ENCODE assay signal across 8 mouse cellular contexts in the genomic region with DNA sequence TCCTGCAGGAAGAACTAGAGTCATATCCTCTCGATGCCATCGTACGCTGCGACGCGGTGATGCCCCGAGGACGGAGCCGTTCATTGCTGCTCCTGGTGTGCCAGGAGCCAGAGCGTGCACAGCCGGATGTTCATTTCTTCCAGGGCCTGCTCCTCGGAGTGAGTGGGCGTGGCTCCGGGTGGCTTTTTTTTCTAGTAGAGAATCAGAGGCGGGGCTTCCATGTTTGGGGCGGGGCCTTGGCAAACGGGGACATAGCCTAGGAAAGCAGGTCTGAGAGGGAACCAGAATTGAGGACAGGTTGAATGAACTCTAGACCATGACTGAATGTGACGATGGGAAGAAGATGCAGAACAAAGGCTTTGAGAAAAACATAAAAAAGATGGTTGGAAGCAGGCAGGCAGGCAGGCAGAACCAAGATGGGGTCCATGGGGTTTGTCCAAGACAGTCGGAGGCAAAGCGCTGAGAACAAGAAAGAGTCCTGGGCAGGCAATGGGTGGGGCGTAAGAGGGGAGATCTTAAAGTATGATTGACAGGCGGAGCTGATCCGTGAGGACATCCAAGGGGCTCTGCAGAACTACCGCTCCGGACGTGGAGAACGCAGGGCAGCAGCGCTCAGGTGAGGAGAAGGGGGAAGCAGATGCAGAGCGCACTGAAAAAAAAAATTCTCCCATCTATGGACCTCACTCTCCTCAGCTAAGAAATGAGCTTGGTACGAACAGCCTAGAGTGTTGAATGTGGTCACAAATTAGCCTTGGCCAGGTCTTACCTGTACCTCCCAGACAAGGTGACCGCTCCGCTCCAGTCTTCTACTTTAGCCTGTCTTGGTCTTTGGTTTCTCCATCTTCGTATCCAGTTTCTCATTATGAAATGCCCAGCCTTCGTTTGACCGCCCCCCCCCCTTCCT. TPM values are rescaled to one million over a fixed set of nuclear protein-coding genes. Genes with fewer than 3 reads are reported as not detected.
A peak's percentile ranks its signal among the peaks of the same experiment; 100 is the strongest.
DNase-seq lines count a peak whose midpoint lies in the region; ATAC-seq lines count a peak whose summit lies in the region.

No protein-coding gene starts in this region.

- no peak overlapping the region; the same call in 1 of the 2 replicates for H3K27ac ChIP-seq in embryonic facial prominence, embryonic 15.5 days (replicated peaks)
- H3K27ac ChIP-seq in heart, embryonic 15.5 days = no peak overlapping the region
- no peak overlapping the region for H3K27ac ChIP-seq in kidney, embryonic 16.5 days (ENCODE audit: low read length)
- no peak overlapping the region for H3K27ac ChIP-seq in liver, embryonic 15.5 days (replicated peaks)
- no peak overlapping the region for H3K27ac ChIP-seq in neural tube, embryonic 11.5 days (ENCODE audit: low read depth, low read length)

- peak; percentile 42 for DNase-seq in CD4-positive helper T cell, adult 2 months (ENCODE audit: low read depth, low spot score)
- peak; percentile 71 for DNase-seq in adrenal gland, postnatal 10 days
- DNase-seq in neural tube, embryonic 11.5 days (ENCODE audit: low spot score) = peak; percentile 76
- DNase-seq in urinary bladder, postnatal 4 days (ENCODE audit: low spot score in 2 of 2) = peak; percentile 64 to 80

- peak overlapping the region; percentile 41 for H3K4me3 ChIP-seq in embryonic facial prominence, embryonic 15.5 days (replicated peaks)
- H3K4me3 ChIP-seq in heart, embryonic 15.5 days = peak overlapping the region; percentile 48
- peak overlapping the region; percentile 39 for H3K4me3 ChIP-seq in kidney, embryonic 16.5 days (ENCODE audit: low read length)
- H3K4me3 ChIP-seq in liver, embryonic 15.5 days (replicated peaks) = peak overlapping the region; percentile 18; the same call in 1 of the 2 replicates
- H3K4me3 ChIP-seq in neural tube, embryonic 11.5 days (ENCODE audit: low read depth, low read length) = peak overlapping the region; percentile 33

- peaks cover 37% of the 10 kb centered on the region for H3K27me3 ChIP-seq in embryonic facial prominence, embryonic 15.5 days
- H3K27me3 ChIP-seq in heart, embryonic 15.5 days = peaks cover 38% of the 10 kb centered on the region
- peaks cover 36% of the 10 kb centered on the region for H3K27me3 ChIP-seq in kidney, embryonic 16.5 days (ENCODE audit: insufficient read depth, low read length)
- H3K27me3 ChIP-seq in liver, embryonic 15.5 days = peaks cover 77% of the 10 kb centered on the region
- H3K27me3 ChIP-seq in neural tube, embryonic 11.5 days (ENCODE audit: control insufficient read depth, insufficient read depth, low read length) = peaks cover 44% of the 10 kb centered on the region

- H3K9me3 ChIP-seq in embryonic facial prominence, embryonic 15.5 days (replicated peaks) = no peaks in the 10 kb centered on the region
- H3K9me3 ChIP-seq in heart, embryonic 15.5 days (replicated peaks) = no peaks in the 10 kb centered on the region
- no peaks in the 10 kb centered on the region for H3K9me3 ChIP-seq in kidney, embryonic 16.5 days (ENCODE audit: low read length)
- no peaks in the 10 kb centered on the region for H3K9me3 ChIP-seq in liver, embryonic 15.5 days (replicated peaks)
- H3K9me3 ChIP-seq in neural tube, embryonic 11.5 days (ENCODE audit: control insufficient read depth, low read length) = no peaks in the 10 kb centered on the region

- peaks cover 11% of the 10 kb centered on the region for H3K4me1 ChIP-seq in embryonic facial prominence, embryonic 15.5 days
- peaks cover 16% of the 10 kb centered on the region for H3K4me1 ChIP-seq in heart, embryonic 15.5 days (replicated peaks)
- 0 out of 2 replicates have a peak, but pooled peaks cover 4% of the 10 kb centered on the region for H3K4me1 ChIP-seq in kidney, embryonic 16.5 days (ENCODE audit: insufficient read depth, low read length)
- peaks cover 11% of the 10 kb centered on the region for H3K4me1 ChIP-seq in liver, embryonic 15.5 days (replicated peaks)
- no peaks in the 10 kb centered on the region; the same call in 1 of the 2 replicates for H3K4me1 ChIP-seq in neural tube, embryonic 11.5 days (ENCODE audit: control insufficient read depth, insufficient read depth, low read length)

- 2% methylated on average over 35 of the region's 35 CpGs for WGBS in embryonic facial prominence, embryonic 15.5 days
- 4% methylated on average over 35 of the region's 35 CpGs for WGBS in heart, embryonic 15.5 days
- 3% methylated on average over 35 of the region's 35 CpGs for WGBS in kidney, embryonic 16.5 days
- 8% methylated on average over 35 of the region's 35 CpGs for WGBS in liver, embryonic 15.5 days (ENCODE audit: insufficient replicate concordance)
- 3% methylated on average over 35 of the region's 35 CpGs for WGBS in neural tube, embryonic 11.5 days

- no peak overlapping the region for H3K9ac ChIP-seq in embryonic facial prominence, embryonic 15.5 days
- peak overlapping the region; percentile 40; the same call in 1 of the 2 replicates for H3K9ac ChIP-seq in heart, embryonic 15.5 days
- peak overlapping the region; percentile 62 for H3K9ac ChIP-seq in kidney, embryonic 16.5 days (replicated peaks; ENCODE audit: low read length)
- no peak overlapping the region for H3K9ac ChIP-seq in liver, embryonic 15.5 days
- peak overlapping the region; percentile 33; the same call in 1 of the 2 replicates for H3K9ac ChIP-seq in neural tube, embryonic 11.5 days (ENCODE audit: low read length)

- peak overlapping the region; percentile 83 for H3K4me2 ChIP-seq in embryonic facial prominence, embryonic 15.5 days (replicated peaks)
- peak overlapping the region; percentile 69 for H3K4me2 ChIP-seq in heart, embryonic 15.5 days
- peak overlapping the region; percentile 69 for H3K4me2 ChIP-seq in kidney, embryonic 16.5 days (replicated peaks; ENCODE audit: low read depth, low read length)
- peak overlapping the region; percentile 53 for H3K4me2 ChIP-seq in liver, embryonic 15.5 days
- H3K4me2 ChIP-seq in neural tube, embryonic 11.5 days (ENCODE audit: low read depth) = peak overlapping the region; percentile 54

- H3K36me3 ChIP-seq in embryonic facial prominence, embryonic 15.5 days = no peaks in the 10 kb centered on the region
- H3K36me3 ChIP-seq in heart, embryonic 15.5 days = no peaks in the 10 kb centered on the region
- no peaks in the 10 kb centered on the region; the same call in 1 of the 2 replicates for H3K36me3 ChIP-seq in kidney, embryonic 16.5 days (ENCODE audit: insufficient read depth, low read length)
- H3K36me3 ChIP-seq in liver, embryonic 15.5 days (replicated peaks) = no peaks in the 10 kb centered on the region
- no peaks in the 10 kb centered on the region for H3K36me3 ChIP-seq in neural tube, embryonic 11.5 days (ENCODE audit: control insufficient read depth, insufficient read depth, low read length)

- no peak for ATAC-seq in embryonic facial prominence, embryonic 15.5 days (ENCODE audit: insufficient number of reproducible peaks, low FRiP score, low TSS enrichment, low read depth)
- ATAC-seq in heart, embryonic 15.5 days (replicated peaks; ENCODE audit: insufficient number of reproducible peaks, insufficient read depth, low FRiP score, low read depth) = peak; percentile 29; the same call in 1 of the 2 replicates
- peak; percentile 44 for ATAC-seq in kidney, embryonic 16.5 days (ENCODE audit: low FRiP score, low TSS enrichment)
- no peak for ATAC-seq in liver, embryonic 15.5 days (ENCODE audit: insufficient read depth)
- ATAC-seq in neural tube, embryonic 11.5 days (ENCODE audit: insufficient read depth, low FRiP score, low TSS enrichment) = peak; percentile 63

RNA-seq across cellular contexts. Expression of gene Eps8l1, which starts 10.1 kb away (rescaled TPM):
- 1 to 10 TPM; 2.1 to 7.1 TPM for total RNA-seq in adrenal gland, postnatal 10 days (2021)
- polyA plus RNA-seq in embryonic facial prominence, embryonic 15.5 days (2015; fragmentation: Nextera tagmentation; extraction: Ambion mirVana) = 13.6 and 17.6 TPM in 2 replicates
- 4.8 TPM in 2 replicates for polyA plus RNA-seq in heart, embryonic 15.5 days (2015; fragmentation: Nextera tagmentation; extraction: Ambion mirVana)
- polyA plus RNA-seq in kidney, embryonic 16.5 days (2015; fragmentation: Nextera tagmentation; extraction: Ambion mirVana) = 8.8 and 10.1 TPM in 2 replicates
- polyA plus RNA-seq in liver, embryonic 15.5 days (2015; fragmentation: Nextera tagmentation; extraction: Ambion mirVana) = 1.4 and 1.8 TPM in 2 replicates
- 4.6 and 4.7 TPM in 2 replicates for polyA plus RNA-seq in neural tube, embryonic 11.5 days (2014; fragmentation: Nextera tagmentation; extraction: Ambion mirVana)

RNA-seq across cellular contexts. Expression of gene Rdh13, which starts 25.1 kb away (rescaled TPM):
- 10 to 100 TPM; 30.9 to 38.2 TPM for total RNA-seq in adrenal gland, postnatal 10 days (2021)
- polyA plus RNA-seq in embryonic facial prominence, embryonic 15.5 days (2015; fragmentation: Nextera tagmentation; extraction: Ambion mirVana) = 24.4 and 25.3 TPM in 2 replicates
- 26.1 and 27.9 TPM in 2 replicates for polyA plus RNA-seq in heart, embryonic 15.5 days (2015; fragmentation: Nextera tagmentation; extraction: Ambion mirVana)
- 34.4 and 34.5 TPM in 2 replicates for polyA plus RNA-seq in kidney, embryonic 16.5 days (2015; fragmentation: Nextera tagmentation; extraction: Ambion mirVana)
- 4.5 and 4.6 TPM in 2 replicates for polyA plus RNA-seq in liver, embryonic 15.5 days (2015; fragmentation: Nextera tagmentation; extraction: Ambion mirVana)
- polyA plus RNA-seq in neural tube, embryonic 11.5 days (2014; fragmentation: Nextera tagmentation; extraction: Ambion mirVana) = 32.2 and 32.6 TPM in 2 replicates

RNA-seq across cellular contexts. Expression of gene Ppp1r12c, which starts 31.0 kb away (rescaled TPM):
- total RNA-seq in adrenal gland, postnatal 10 days (2021) = 10 to 100 TPM; 74.0 to 84.4 TPM
- 52.5 and 57.2 TPM in 2 replicates for polyA plus RNA-seq in embryonic facial prominence, embryonic 15.5 days (2015; fragmentation: Nextera tagmentation; extraction: Ambion mirVana)
- 32.5 and 43.7 TPM in 2 replicates for polyA plus RNA-seq in heart, embryonic 15.5 days (2015; fragmentation: Nextera tagmentation; extraction: Ambion mirVana)
- 22.1 and 31.6 TPM in 2 replicates for polyA plus RNA-seq in kidney, embryonic 16.5 days (2015; fragmentation: Nextera tagmentation; extraction: Ambion mirVana)
- polyA plus RNA-seq in liver, embryonic 15.5 days (2015; fragmentation: Nextera tagmentation; extraction: Ambion mirVana) = 17.4 and 20.9 TPM in 2 replicates
- polyA plus RNA-seq in neural tube, embryonic 11.5 days (2014; fragmentation: Nextera tagmentation; extraction: Ambion mirVana) = 41.1 and 43.3 TPM in 2 replicates

RNA-seq across cellular contexts. Expression of gene Tnnt1, which starts 45.7 kb away (rescaled TPM):
- total RNA-seq in adrenal gland, postnatal 10 days (2021) = 10 to 100 TPM; 17.3 to 93.6 TPM
- 290 and 382 TPM in 2 replicates for polyA plus RNA-seq in embryonic facial prominence, embryonic 15.5 days (2015; fragmentation: Nextera tagmentation; extraction: Ambion mirVana)
- polyA plus RNA-seq in heart, embryonic 15.5 days (2015; fragmentation: Nextera tagmentation; extraction: Ambion mirVana) = 255 and 278 TPM in 2 replicates
- polyA plus RNA-seq in kidney, embryonic 16.5 days (2015; fragmentation: Nextera tagmentation; extraction: Ambion mirVana) = 20.9 and 21.6 TPM in 2 replicates
- polyA plus RNA-seq in liver, embryonic 15.5 days (2015; fragmentation: Nextera tagmentation; extraction: Ambion mirVana) = 11.7 and 16.9 TPM in 2 replicates
- polyA plus RNA-seq in neural tube, embryonic 11.5 days (2014; fragmentation: Nextera tagmentation; extraction: Ambion mirVana) = 72.7 and 93.7 TPM in 2 replicates

RNA-seq across cellular contexts. Expression of gene Tnni3, which starts 53.5 kb away (rescaled TPM):
- total RNA-seq in adrenal gland, postnatal 10 days (2021) = 1 to 10 TPM in 1 of 2 experiments, under 1 TPM in 1; 0.78 to 1.3 TPM
- 5.1 and 5.9 TPM in 2 replicates for polyA plus RNA-seq in embryonic facial prominence, embryonic 15.5 days (2015; fragmentation: Nextera tagmentation; extraction: Ambion mirVana)
- polyA plus RNA-seq in heart, embryonic 15.5 days (2015; fragmentation: Nextera tagmentation; extraction: Ambion mirVana) = 2,753 and 3,427 TPM in 2 replicates
- polyA plus RNA-seq in kidney, embryonic 16.5 days (2015; fragmentation: Nextera tagmentation; extraction: Ambion mirVana) = 5.8 and 6.1 TPM in 2 replicates
- 0.39 and 1.3 TPM in 2 replicates for polyA plus RNA-seq in liver, embryonic 15.5 days (2015; fragmentation: Nextera tagmentation; extraction: Ambion mirVana)
- 2.1 and 3.5 TPM in 2 replicates for polyA plus RNA-seq in neural tube, embryonic 11.5 days (2014; fragmentation: Nextera tagmentation; extraction: Ambion mirVana)

Comparison
In these comparisons a context has a peak if more than half of its experiments do, and no peak if none do; other contexts are left out.
1. ATAC-seq: peak in heart, embryonic 15.5 days (single experiment), kidney, embryonic 16.5 days (single experiment) and neural tube, embryonic 11.5 days (single experiment); none in embryonic facial prominence, embryonic 15.5 days (single experiment) and liver, embryonic 15.5 days (single experiment).
2. H3K9ac ChIP-seq: peak in heart, embryonic 15.5 days (single experiment), kidney, embryonic 16.5 days (single experiment) and neural tube, embryonic 11.5 days (single experiment); none in embryonic facial prominence, embryonic 15.5 days (single experiment) and liver, embryonic 15.5 days (single experiment).
3. Peak in every context shown above with its lines, with median percentiles within 50 percentile points of each other: DNase-seq, H3K4me2 ChIP-seq and H3K4me3 ChIP-seq.